Mouse (Mus musculus) frontal cortex, adult 2 months (tissue): ENCODE results near the gene Pole. TPM values are rescaled to one million over a fixed set of nuclear protein-coding genes. Genes with fewer than 3 reads are reported as not detected.

ENCODE experiments used
- polyA plus RNA-seq: library from polyadenylated mRNA; depleted of rRNA; stranded (reverse); fragments of >200 nt; gene quantifications from 2 replicates; pipeline ENCODE4 v1.2.3, GENCODE M21; 2012; rRNA removed

Pole gene
- polyA plus RNA-seq, 1 experiment = 1.7 TPM

Other genes with a start within 250 kb of the Pole start
- gene Gm17655, start 213.8 kb upstream of the Pole start, polyA plus RNA-seq = 0.84 and 1.4 TPM in 2 replicates
- gene Gm35315, start 191.9 kb upstream of the Pole start, polyA plus RNA-seq = 0.90 and 1.2 TPM in 2 replicates
- gene Plcxd1, start 186.3 kb upstream of the Pole start, polyA plus RNA-seq = 14.3 and 17.5 TPM in 2 replicates
- 151 and 156 TPM in 2 replicates for gene Gtpbp6, start 178.1 kb upstream of the Pole start, polyA plus RNA-seq
- 6.9 and 8.6 TPM in 2 replicates for gene Zfp605, start 176.2 kb upstream of the Pole start, polyA plus RNA-seq
- gene Chfr, start 150.5 kb upstream of the Pole start, polyA plus RNA-seq = 78.1 and 83.8 TPM in 2 replicates
- gene Golga3, start 109.6 kb upstream of the Pole start, polyA plus RNA-seq = 17.9 and 20.8 TPM in 2 replicates
- 16.2 and 20.4 TPM in 2 replicates for gene Ankle2, start 55.3 kb upstream of the Pole start, polyA plus RNA-seq
- gene Pgam5, start 16.4 kb upstream of the Pole start, polyA plus RNA-seq = 48.7 and 51.8 TPM in 2 replicates
- 5.6 and 8.3 TPM in 2 replicates for gene Pxmp2, start 120 bp upstream of the Pole start, polyA plus RNA-seq
- gene P2rx2, start 56.9 kb downstream of the Pole start, polyA plus RNA-seq = 0.14 and 0.23 TPM in 2 replicates
- gene Lrcol1, start 58.4 kb downstream of the Pole start, polyA plus RNA-seq = not detected in 2 replicates
- 54.9 and 60.8 TPM in 2 replicates for gene Fbrsl1, start 162.2 kb downstream of the Pole start, polyA plus RNA-seq